Mouse (Mus musculus) megakaryocyte, embryonic 14.5 days (primary cell): ENCODE measurements at regions not wholly inside any gene's neighbourhood (a gene's known extent, or its start where the extent isn't known, plus 50 kb on each side); places are given as distances from the start of the nearest gene placed in this dataset.

Experiments used
- FLI1 ChIP-seq: IDR thresholded peaks from 2 replicates; pipeline ENCODE4 v1.6.1; 2012; ENCODE audit warnings: low read length, inconsistent platforms, mixed read lengths
- GATA1 ChIP-seq: IDR thresholded peaks from 3 replicates; pipeline ENCODE4 v1.6.1; 2012; ENCODE audit warnings: mixed read lengths, low read length, inconsistent platforms, borderline replicate concordance

- TF ChIP-seq GATA1, result no peak
- TF ChIP-seq FLI1, result no peak
Measured at GRCm38 (mm10) chr4:31753677-31754312, 210.1 kb upstream of the Map3k7 start.
